Mouse (Mus musculus): ENCODE data around the gene Ceacam11.
"Not testable (repeated sequence)": the region's sequence is repeated elsewhere in the genome, so short reads cannot be mapped to it uniquely, and the experiment has no call there.

Ceacam11 gene

GRCm38 (mm10) chr7:17971824-17972223 lies at the start of gene Ceacam11:
Gene Ceacam11, plus strand, starts transcription at chr7:17972124.
- no peak for DNase-seq

- DNase-seq, result not testable (repeated sequence)
These were observed 29.2 kb downstream of the Ceacam11 start for GRCm38 (mm10) chr7:18001131-18001530.

DNA sequence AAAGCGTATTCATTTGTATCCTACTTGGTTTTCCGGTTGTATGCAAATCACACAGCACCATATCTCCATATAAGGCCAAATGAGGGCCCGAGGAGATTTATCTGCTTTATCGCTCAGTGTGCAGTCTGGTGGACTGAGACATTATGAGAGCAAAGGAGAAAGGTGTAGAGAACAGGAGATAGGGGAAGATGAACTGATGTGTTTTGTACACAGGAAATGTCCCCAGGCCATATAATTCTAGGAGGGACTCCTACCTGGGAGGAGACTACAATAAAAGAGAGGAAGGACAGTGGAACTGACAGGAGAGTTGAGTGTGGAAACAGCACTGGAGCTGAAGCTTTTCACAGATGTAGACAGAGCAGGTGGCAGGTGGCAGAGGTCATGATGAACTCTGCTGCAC lies 37.7 kb downstream of the Ceacam11 start, which contains the start of gene Ceacam13:
TSS of gene Ceacam13 (plus strand) at position 301 of the 400 bp plus-strand sequence.
- no peak for DNase-seq

All from right cerebral cortex, adult 18-20 months (tissue).